Mouse (Mus musculus) lung, embryonic 14.5 days (tissue): ENCODE measurements around the gene Smarca2. TPM values are rescaled to one million over a fixed set of nuclear protein-coding genes. Genes with fewer than 3 reads are reported as not detected.

ENCODE experiments used
- ATAC-seq: fragments of 200-750 bp; cut with Nextera tagmentation; 2 replicates; pipeline ENCODE4 v1.8.0; 2017; ENCODE audit warnings: mild to moderate bottlenecking, moderate TSS enrichment, moderate library complexity; ENCODE audit not compliant: insufficient read depth
- DNase-seq: peaks from one replicate; pipeline ENCODE4 v3.0.0-alpha.2; 2015
- H3K27ac ChIP-seq: fragments of 300-500 bp; sonication (generic); 2 replicates; pipeline ENCODE4 v1.5.1; 2014; ENCODE audit warnings: low read depth, mild to moderate bottlenecking, moderate library complexity
- H3K27me3 ChIP-seq: fragments of 300-500 bp; sonication (generic); 2 replicates; pipeline ENCODE4 v1.6.1; 2014; ENCODE audit warnings: low read length, control low read depth; ENCODE audit not compliant: insufficient read depth
- H3K36me3 ChIP-seq: fragments of 300-500 bp; sonication (generic); 2 replicates; pipeline ENCODE4 v1.6.1; 2014; ENCODE audit warnings: control low read depth; ENCODE audit not compliant: insufficient read depth
- H3K4me1 ChIP-seq: fragments of 300-500 bp; sonication (generic); 2 replicates; pipeline ENCODE4 v1.6.1; 2014; ENCODE audit warnings: antibody characterized with exemption, control low read depth; ENCODE audit not compliant: insufficient read depth
- H3K4me2 ChIP-seq: fragments of 300-500 bp; sonication (generic); 2 replicates; pipeline ENCODE4 v1.6.1; 2014; ENCODE audit warnings: mild to moderate bottlenecking
- H3K4me3 ChIP-seq: fragments of 300-500 bp; sonication (generic); 2 replicates; pipeline ENCODE4 v1.5.1; 2014; ENCODE audit warnings: low read depth, low read length
- H3K9ac ChIP-seq: fragments of 300-500 bp; sonication (generic); 2 replicates; pipeline ENCODE4 v1.6.1; 2014
- H3K9me3 ChIP-seq: fragments of 300-500 bp; sonication (generic); 2 replicates; pipeline ENCODE4 v1.6.1; 2016; ENCODE audit warnings: low read depth, low read length, control low read depth
- CTCF ChIP-seq: IDR thresholded peaks from 2 replicates; pipeline ENCODE4 v1.5.1; 2016; ENCODE audit warnings: antibody characterized with exemption, low read depth
- WGBS: fragments of 180-500 bp; shearing (Covaris S2); extraction: QIAGEN DNeasy Blood & Tissue Kit; methylation state at CpG from one replicate; pipeline ENCODE4 v1.1.7; 2014; 5-methylcytosine and 5-hydroxymethylcytosine counted together
- polyA plus RNA-seq: library from polyadenylated mRNA; unstranded; fragments of >200 nt; fragmentation: Nextera tagmentation; extraction: Ambion mirVana; gene quantifications from 2 replicates; pipeline ENCODE4 v1.2.1, GENCODE M21; 2014

The Smarca2 gene
- polyA plus RNA-seq, 1 experiment from 2014 or later, result 45.6 TPM

DNA sequence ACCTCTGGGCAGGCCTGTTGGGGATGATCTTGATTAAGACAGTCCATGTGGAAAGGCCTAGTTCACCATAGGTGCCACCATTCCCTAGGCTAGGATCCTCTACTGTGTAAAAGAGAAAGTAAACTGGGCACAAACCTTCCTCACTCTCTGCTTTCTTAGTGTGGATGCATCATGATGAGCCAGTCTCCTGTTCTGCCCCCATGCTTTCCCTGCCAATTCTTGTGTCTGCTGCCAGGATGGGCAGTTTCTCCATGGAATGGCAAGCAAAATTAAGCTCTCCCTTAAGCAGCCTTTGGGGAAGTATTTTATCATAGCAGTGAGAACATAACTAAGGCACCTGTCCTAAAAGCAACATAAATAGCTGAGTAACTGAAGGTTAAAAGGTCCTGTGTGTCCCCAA, 10.2 kb upstream of the Smarca2 start:
- no peak overlapping the region for H3K4me2 ChIP-seq

DNA sequence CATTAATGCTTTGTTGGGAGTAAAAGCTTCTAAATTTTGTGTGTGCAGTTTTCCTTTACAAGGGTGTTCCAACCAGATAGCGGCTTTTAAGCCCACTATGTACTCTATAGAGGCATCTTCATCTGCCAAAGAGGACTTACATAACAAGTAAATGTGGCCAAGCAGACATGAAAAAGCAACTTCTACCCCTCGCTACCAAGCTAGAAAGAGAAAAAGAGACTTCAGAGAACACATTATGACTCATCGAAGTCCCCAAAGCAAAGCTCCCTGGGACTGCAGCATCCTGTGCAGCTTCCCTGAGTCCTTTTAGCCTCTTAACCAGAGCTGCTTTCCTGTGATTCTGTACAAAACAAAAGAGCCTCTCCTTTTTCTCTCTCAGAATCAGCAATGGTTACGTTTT, 3.4 kb upstream of the Smarca2 start:
- H3K9me3 ChIP-seq, result no peaks in the 10 kb centered on the region
- no peak overlapping the region for H3K27ac ChIP-seq
- TF ChIP-seq CTCF, result no peak
- 70% methylated on average over 4 of the region's 4 CpGs for WGBS
- DNase-seq (no peak), ATAC-seq (no peak)
- no peaks in the 10 kb centered on the region for H3K36me3 ChIP-seq
- no peaks in the 10 kb centered on the region for H3K27me3 ChIP-seq
- no peak overlapping the region for H3K4me2 ChIP-seq
- no peak overlapping the region for H3K4me3 ChIP-seq
- H3K4me1 ChIP-seq, result no peaks in the 10 kb centered on the region
- no peak overlapping the region for H3K9ac ChIP-seq

More for the DNA sequence above, 10.2 kb upstream of the Smarca2 start:
- no peaks in the 10 kb centered on the region for H3K4me1 ChIP-seq
- no peaks in the 10 kb centered on the region for H3K27me3 ChIP-seq
- H3K4me3 ChIP-seq, result no peak overlapping the region
- DNase-seq (no peak), ATAC-seq (no peak)
- H3K27ac ChIP-seq, result no peak overlapping the region
- no peaks in the 10 kb centered on the region for H3K36me3 ChIP-seq
- no peaks in the 10 kb centered on the region for H3K9me3 ChIP-seq
- no peak overlapping the region for H3K9ac ChIP-seq
- TF ChIP-seq CTCF, result no peak

DNA sequence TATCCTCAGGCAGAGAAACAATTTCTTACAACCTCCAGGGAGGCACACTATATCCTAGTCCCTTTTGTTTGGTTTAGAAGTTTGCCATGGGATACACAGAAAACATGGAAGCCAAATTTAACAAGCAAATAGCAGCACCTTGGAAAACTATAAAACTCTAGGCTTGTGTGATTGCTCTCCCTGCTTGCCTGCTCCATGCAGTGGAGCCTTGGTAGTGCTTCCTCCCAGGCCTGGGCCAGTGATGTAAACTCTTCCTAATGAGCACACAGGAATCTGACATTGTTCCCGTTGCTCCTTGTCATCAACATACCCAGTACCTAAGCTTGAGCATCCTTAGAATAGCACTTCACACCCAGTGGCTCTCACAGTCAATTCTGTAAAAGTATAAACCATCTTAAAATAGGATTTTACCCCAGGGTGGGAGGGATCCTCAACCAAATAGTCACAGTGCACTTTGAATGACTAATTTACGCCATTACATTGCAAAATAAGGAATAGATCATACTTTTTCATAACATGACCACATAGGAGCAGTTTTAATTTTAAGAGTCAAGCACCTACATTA, 1.5 kb upstream of the Smarca2 start:
- no peak for TF ChIP-seq CTCF
- H3K9ac ChIP-seq, result no peak overlapping the region
- DNase-seq (no peak), ATAC-seq (no peak)
- no peak overlapping the region for H3K4me3 ChIP-seq
- no peak overlapping the region for H3K27ac ChIP-seq
- no peaks in the 10 kb centered on the region for H3K36me3 ChIP-seq
- 45% methylated on average over 2 of the region's 2 CpGs for WGBS
- peak overlapping the region; percentile 94; the same call in 1 of the 2 replicates for H3K4me2 ChIP-seq
- H3K27me3 ChIP-seq, result no peaks in the 10 kb centered on the region
- H3K4me1 ChIP-seq, result peaks cover 3% of the 10 kb centered on the region
- H3K9me3 ChIP-seq, result no peaks in the 10 kb centered on the region

DNA sequence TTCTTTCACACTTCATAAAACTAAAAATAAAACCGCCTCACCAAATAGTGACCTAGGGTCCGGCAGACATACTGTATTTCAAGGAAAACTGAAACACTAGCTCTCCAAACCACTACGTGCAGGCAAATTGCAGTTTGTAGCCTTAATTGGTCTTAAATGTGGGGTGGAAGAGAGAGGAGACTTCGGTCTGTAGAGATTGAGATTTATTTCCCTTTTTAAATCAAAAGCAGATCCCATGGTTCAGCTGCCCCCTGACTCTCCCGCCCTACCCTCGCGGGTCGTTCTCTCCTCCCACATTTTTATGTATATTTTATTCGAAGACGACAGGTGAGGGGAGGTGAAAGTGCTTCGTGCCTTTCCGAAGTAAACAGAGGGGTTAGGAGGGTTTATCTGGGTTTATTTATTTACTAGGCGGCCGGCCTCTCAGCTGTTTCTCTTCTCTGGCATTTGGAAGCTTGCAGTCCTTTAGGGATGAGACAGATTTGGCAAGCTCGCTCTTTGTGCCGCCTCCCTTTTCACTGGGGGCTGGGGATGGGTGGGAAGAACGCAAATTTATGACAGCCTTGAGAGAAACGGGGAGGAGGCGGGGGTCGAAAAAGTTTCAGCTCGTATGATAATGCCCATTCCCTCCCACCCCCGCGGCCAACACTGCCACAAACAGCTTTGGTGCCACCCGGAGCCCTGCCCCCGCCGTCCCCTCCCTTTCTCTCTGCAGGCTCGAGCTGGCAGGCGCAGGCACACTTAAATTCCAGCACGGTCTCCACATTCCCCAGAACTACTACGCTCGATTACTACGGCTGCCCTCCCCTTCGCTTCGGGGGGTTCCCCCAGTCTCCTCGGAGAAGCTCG, 720 bp upstream of the Smarca2 start:
- peak; percentile 58 for ATAC-seq
- peak; percentile 60 for DNase-seq
- H3K9me3 ChIP-seq, result no peaks in the 10 kb centered on the region
- H3K36me3 ChIP-seq, result no peaks in the 10 kb centered on the region
- no peak for TF ChIP-seq CTCF
- H3K27ac ChIP-seq, result peak overlapping the region; percentile 95
- no peaks in the 10 kb centered on the region for H3K27me3 ChIP-seq
- 1% methylated on average over 36 of the region's 36 CpGs for WGBS
- H3K9ac ChIP-seq, result peak overlapping the region; percentile 59
- peaks cover 5% of the 10 kb centered on the region for H3K4me1 ChIP-seq
- H3K4me3 ChIP-seq, result peak overlapping the region; percentile 72
- peak overlapping the region; percentile 94 for H3K4me2 ChIP-seq

DNA sequence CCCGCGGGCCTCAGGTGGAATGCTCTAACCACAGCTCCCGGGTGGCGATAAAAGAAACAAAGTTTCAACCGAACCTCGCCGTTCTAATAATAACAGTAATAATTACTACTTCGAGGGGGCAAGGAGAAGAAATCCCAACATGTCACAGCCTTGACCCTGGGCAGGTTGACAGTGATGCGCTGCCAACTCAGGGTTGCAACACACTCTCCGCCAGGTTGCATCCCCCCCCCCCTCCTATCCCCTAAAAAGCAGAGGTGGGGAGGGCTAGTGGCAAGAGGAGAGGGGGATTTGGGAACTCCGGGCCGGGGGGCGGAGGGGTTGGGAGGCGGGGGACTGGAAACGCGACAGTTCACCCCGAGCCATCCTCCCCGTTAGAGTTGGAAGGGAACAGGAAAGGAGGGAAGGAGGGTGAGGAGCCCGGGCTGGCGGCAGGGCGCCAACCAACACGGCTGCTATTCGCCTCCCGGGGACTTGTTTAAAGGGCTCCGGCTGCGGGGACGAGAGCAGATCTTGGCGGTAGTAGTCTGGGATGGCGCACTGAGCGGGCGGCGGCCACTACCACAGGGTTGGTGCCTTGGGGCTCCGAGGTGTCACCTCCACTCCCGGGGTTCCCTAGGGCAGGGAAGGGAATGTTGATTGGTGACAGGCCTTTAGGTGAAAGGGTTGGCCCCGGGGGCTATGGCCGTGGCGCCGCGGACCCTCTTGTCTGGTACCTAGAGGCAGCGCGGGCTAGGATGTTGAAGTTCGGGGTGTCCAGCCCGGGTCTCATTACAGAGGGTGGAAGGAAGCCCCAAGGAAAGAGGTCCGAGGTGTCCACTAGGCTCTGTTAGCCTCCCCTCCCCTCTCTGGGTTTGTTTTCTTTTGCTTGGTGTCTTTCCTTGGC, 829 bp downstream of the Smarca2 start:
- Histone ChIP-seq H3K27me3 (no peaks in the 10 kb centered on the region), H3K4me2 (peak overlapping the region; percentile 94), H3K4me3 (peak overlapping the region; percentile 72), H3K4me1 (peaks cover 5% of the 10 kb centered on the region), H3K27ac (peak overlapping the region; percentile 66; the same call in 1 of the 2 replicates), H3K36me3 (no peaks in the 10 kb centered on the region), H3K9ac (peak overlapping the region; percentile 67), H3K9me3 (no peaks in the 10 kb centered on the region)
- ATAC-seq, result peak; percentile 2; the same call in 1 of the 2 replicates
- TF ChIP-seq CTCF, result no peak
- under 1% methylated on average over 40 of the region's 44 CpGs for WGBS
- peak; percentile 66 for DNase-seq

DNA sequence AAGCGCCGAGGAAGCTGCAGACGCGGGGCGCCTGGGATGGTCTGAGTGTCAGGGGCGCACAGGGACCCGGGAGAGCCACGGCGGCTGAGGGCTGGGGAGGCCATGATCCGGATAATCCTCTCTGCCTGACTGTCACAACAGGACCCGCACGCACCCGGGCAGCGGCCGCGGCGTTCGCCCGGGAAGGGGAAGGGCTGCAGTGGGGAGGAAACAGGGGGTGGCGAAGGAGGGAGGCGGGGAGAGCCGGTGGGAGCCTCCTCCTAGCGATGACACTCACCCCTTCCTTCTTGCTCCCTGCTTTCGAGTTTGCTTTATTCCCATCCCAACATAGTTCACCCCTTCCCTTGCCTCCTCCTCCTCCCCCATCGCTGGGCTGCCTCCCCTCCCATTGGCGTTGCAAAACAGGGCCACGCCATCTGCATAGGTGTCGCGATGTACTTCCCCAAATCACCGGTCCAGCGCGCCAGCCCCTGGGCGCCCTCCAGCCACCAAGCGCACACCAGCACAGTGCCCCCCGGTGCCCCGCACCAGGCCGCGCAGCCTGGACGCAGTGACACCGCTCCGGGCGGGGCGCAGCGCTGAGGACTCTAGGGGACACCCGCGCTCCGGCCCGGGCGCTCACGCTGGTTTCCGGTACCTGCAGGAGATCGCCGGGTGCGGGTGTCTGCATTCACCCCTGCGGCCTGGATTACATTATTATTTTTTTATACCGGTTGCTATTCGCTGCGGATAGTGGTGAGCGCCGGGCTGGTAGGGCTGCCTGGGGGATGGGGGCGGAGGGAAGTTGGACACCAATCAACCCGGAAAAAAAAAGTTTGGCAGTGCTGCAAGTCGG, 1.7 kb downstream of the Smarca2 start:
- Histone ChIP-seq H3K9ac (peak overlapping the region; percentile 67), H3K27ac (peak overlapping the region; percentile 83), H3K4me1 (peaks cover 5% of the 10 kb centered on the region), H3K36me3 (no peaks in the 10 kb centered on the region), H3K9me3 (no peaks in the 10 kb centered on the region), H3K4me2 (peak overlapping the region; percentile 94), H3K4me3 (peak overlapping the region; percentile 72), H3K27me3 (no peaks in the 10 kb centered on the region)
- WGBS, result 1% methylated on average over 62 of the region's 63 CpGs
- DNase-seq (peak; percentile 61), ATAC-seq (peak; percentile 42)
- TF ChIP-seq CTCF, result peak; percentile 23; the same call in 1 of the 2 replicates
